Mouse (Mus musculus): ENCODE measurements around the gene Phex. TPM values are rescaled to one million over a fixed set of nuclear protein-coding genes. Genes with fewer than 3 reads are reported as not detected.

Phex gene
- polyA plus RNA-seq (2012; rRNA removed): 0.01 and 0.06 TPM in 2 replicates

DNA sequence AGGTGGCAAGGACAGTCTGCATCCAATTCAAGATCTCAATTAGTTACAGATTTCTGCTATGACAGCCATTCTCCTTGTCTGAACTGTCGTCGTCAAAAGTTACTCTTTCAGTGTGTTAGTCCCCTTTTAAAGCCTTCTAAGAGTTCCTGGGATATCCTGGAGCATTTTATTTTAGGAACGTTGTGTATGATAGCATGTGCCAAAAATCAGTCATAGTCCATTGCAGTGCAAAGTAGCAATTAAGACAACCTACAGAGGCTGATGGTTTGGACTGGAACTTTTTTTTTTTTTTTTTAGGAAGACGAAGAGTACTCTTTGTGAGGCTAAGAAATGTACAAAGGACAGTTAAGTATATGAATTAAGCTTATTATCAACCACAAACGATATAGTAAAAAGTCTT lies at the start of gene Phex:
Phex (minus strand) TSS at position 101 of the 400 bp plus-strand sequence.

Other genes starting within 250 kb of the Phex start
- 17.9 and 19.1 TPM in 2 replicates for gene Sms, start 77.0 kb upstream of the Phex start, polyA plus RNA-seq (2012; rRNA removed)
- gene Yy2, start 153.7 kb upstream of the Phex start, polyA plus RNA-seq (2012; rRNA removed): 0.48 and 1.1 TPM in 2 replicates
- 5.7 and 7.7 TPM in 2 replicates for gene Mbtps2, start 183.4 kb upstream of the Phex start, polyA plus RNA-seq (2012; rRNA removed)

Measured in liver, embryonic 14 days (tissue).